Mouse (Mus musculus) urinary bladder, adult 2 months (tissue): ENCODE data around the gene Eci2. TPM values are rescaled to one million over a fixed set of nuclear protein-coding genes. Genes with fewer than 3 reads are reported as not detected.
"Not testable (repeated sequence)": the region's sequence is repeated elsewhere in the genome, so short reads cannot be mapped to it uniquely, and the experiment has no call there.

Experiments
- DNase-seq: peaks from one replicate; pipeline ENCODE4 v3.0.0; 2022; ENCODE audit warnings: low spot score
- polyA plus RNA-seq: library from polyadenylated mRNA; depleted of rRNA; stranded (reverse); fragments of >200 nt; gene quantifications from 2 replicates; pipeline ENCODE4 v1.2.3, GENCODE M21; 2012

The Eci2 gene
- polyA plus RNA-seq, 1 experiment, result 85.1 TPM

- DNase-seq, result no peak
Observed at GRCm38 (mm10) chr13:34993085-34993484, 33.8 kb downstream of the Eci2 start.

- DNase-seq, result no peak
Observed at GRCm38 (mm10) chr13:34991581-34992273, 35.2 kb downstream of the Eci2 start.

DNA sequence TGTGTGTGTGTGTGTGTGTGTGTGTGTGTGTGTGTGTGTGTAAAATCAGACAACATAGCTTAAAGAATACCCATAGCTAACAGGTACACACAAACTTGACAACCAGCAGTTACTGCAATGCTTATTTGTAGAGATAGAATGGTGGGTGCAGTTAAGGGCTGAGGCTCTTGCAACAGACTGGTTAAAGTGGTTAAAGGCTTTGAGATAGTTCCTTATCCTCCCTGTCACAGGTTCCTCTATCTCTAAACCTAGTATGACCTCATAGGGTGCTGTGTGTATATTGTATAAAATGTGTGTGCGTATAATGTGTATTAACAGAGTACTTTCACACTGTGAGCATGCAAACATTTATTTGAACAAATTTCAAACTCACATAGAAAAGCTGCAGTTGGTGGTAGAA is 43.4 kb downstream of the Eci2 start:
- not testable (repeated sequence) for DNase-seq

DNA sequence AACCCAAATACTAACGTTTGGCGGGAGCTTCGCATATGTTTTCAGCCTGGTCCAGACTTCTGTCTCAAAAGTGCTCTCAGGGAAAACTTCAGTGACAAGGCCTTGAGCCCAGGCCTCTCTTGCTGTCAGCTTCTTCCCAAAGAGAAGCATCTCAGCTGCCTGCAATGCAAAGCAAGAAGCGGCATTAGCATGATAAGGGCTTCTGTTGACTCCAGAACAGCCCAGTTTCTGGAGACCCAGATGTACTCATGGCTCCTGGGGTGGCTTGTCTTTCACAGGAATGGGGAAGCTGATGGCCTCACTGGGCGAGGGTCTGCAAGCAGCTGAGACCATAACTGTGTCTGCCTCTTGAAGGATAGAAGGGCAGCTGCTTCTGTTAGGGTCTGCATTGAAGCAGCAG is 48.3 kb downstream of the Eci2 start:
- DNase-seq, result not testable (repeated sequence)

DNA sequence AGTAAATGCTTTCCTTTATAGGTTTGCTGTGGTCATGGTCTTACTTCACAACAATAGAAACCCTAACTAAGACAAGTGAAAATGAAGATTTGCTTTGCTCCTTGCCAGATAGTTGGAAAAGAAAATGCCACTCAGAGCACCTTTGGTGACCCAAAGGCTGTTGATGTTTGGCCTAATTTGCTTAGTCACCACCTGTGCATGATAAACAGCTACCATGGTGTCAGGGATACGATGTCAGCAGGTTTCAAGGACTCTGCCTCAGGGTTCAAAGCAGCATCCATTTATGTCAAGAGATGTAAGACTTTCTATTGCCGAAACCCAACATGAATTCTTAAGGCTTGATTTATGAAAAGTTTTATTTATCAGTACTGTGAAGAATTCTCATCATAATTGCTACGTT is 49.5 kb downstream of the Eci2 start:
- no peak for DNase-seq

GRCm38 (mm10) chr13:34976116-34976515 is 50.8 kb downstream of the Eci2 start:
- DNase-seq, result no peak

DNA sequence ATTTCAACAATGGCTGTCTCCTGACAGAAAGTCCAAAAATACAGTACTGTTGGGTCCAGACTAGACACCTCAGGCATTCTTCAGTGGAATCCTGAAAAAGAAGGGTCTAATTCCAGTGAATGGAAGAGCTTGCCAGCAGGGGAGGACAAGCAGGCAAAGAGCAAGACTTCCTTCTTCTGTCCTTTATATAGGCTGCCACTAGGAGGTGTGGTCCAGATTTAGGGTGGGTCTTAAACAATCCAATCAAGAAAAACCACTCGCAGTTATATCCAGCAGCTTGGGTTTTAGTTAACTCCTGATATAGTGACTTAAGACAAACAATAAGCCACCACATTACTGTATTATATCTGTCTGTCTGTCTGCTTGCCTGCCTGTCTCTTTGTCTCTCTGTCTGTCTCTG is 53.1 kb downstream of the Eci2 start:
- DNase-seq, result no peak

DNA sequence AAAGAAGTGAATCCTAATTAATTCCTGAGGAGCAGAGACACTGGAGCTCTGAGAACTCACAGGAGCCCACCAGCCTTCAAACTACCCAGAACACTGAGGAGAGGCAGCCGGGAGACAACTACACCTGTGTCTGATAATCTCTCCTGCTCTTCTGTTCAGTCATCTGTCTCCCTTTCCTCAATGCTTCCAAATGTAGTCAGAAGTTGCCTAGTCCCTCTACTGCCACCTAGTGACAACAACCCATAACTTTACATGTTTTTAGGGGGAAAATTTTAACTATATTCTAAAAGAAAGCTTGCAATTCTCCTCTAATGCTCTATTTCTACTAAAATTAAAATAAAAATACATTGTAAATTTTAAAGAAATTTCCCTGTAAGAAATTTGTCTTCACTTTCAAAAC is 53.7 kb downstream of the Eci2 start:
- DNase-seq, result no peak

DNA sequence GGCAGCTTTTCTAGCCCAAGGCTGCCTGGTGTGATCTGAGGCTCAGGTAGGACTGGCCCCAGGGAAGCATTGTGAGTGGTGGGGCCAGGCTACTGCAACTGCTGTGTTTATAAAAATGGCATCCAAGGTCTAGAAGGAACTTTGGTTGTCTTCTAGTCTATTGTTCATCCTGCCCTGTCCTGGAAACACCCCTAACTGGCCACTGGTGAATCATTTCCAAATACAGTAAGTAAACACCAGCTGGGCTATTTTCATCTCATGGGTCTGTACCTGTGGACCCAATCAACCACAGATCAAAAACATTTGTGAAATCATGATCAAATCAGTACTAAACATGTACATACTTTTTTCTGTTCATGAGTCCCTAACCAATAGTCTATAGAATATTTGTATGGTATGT is 54.4 kb downstream of the Eci2 start:
- not testable (repeated sequence) for DNase-seq

DNA sequence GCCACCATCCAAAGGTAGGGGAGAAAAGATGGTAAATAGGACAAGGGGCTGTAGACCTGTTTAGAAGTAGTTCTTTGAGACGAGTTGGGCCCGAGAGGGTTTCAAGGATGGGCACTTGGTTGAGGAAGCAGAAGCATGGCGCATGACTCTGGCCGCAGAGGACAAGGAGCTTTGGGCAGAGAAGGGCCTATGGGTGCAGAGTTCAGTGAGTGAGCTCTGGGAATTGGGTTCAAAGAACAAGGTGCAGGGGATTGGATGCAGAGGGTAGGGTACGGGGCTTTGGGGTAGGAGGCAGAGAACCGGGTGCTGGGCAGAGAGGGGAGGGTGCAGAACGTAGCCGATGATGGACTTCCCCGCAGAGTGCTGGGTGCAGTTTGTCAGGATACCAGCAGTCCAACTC is 61.2 kb downstream of the Eci2 start:
- not testable (repeated sequence) for DNase-seq

- no peak for DNase-seq
Observed at GRCm38 (mm10) chr13:34964866-34965265, 62.0 kb downstream of the Eci2 start.

DNA sequence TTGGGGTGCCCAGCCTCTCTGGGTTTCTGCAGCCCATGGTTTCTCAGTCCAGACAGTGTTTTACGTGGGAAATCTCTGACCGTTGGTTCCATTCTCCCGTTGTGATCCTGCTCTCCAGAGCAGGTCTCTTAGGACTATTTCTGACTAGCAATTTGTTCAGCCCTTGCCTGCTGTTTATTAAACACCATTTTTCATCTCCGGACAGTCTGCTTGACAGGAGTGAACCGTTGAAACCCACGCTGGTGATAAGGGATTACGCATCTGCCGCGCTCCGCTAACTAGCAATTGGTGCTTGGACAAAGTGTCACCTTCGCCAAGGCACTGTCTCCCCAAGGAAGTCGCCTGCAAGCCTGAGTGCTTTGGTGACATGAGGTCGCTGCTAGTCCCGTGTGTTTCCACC is 62.5 kb downstream of the Eci2 start:
- no peak for DNase-seq

GRCm38 (mm10) chr13:34963511-34964397 is 63.1 kb downstream of the Eci2 start, which contains the start of gene Eci3:
Eci3 (minus strand) TSS chr13:34963810.
- DNase-seq, result no peak

DNA sequence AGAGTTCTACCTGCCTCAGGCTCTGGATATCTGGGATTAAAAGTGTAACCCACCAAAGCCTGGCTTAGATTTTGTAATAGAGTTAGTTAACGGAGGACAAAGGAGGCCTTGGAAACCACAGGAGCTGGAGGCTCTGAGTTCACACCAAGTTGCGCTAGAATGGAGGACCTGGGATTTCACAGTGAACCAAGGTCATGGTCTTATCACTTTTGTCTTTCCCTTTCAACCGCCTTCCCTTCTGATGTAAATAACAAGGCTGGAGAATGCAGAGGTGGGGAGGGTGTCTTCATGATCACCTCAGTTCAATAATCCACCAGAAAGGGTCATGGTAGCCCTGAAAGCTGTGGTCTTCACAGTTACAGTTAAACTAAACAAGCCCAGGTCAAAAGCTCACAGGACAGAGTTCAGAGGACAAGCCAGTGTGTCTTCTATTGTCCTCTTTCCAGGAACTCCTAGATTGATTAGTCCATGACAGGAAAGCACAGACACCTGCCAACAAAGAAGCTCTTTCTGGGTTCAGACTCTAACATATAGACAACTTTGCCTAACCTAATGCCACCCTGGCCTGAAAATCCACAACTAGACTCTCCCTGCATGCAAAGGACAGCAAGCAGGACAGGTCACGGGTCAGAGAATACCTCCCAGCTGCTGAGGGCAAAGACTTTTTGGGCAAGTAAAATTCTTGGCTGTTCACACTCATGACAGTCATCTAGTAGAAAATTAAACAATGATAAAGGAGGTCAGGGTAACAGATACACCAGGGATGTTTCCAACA is 65.7 kb downstream of the Eci2 start:
- no peak for DNase-seq

GRCm38 (mm10) chr13:34958158-34958557 is 68.7 kb downstream of the Eci2 start:
- DNase-seq, result not testable (repeated sequence)

- no peak for DNase-seq
Observed at GRCm38 (mm10) chr13:34956901-34957300, 70.0 kb downstream of the Eci2 start.

DNA sequence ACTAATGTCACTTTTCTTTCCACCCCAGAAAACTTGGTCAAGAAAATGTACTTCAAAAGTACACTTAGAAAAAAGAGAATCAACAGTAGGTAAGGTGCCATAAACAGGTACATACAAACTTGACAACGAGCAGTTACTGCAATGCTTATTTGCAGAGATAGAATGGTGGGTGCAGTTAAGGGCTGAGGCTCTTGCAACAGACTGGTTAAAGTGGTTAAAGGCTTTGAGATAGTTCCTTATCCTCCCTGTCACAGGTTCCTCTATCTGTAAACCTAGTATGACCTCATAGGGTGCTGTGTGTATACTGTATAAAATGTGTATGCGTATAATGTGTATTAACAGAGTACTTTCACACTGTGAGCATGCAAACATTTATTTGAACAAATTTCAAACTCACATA is 75.5 kb downstream of the Eci2 start:
- DNase-seq, result not testable (repeated sequence)

- DNase-seq, result no peak
Observed at GRCm38 (mm10) chr13:34942370-34942769, 84.5 kb downstream of the Eci2 start.

DNA sequence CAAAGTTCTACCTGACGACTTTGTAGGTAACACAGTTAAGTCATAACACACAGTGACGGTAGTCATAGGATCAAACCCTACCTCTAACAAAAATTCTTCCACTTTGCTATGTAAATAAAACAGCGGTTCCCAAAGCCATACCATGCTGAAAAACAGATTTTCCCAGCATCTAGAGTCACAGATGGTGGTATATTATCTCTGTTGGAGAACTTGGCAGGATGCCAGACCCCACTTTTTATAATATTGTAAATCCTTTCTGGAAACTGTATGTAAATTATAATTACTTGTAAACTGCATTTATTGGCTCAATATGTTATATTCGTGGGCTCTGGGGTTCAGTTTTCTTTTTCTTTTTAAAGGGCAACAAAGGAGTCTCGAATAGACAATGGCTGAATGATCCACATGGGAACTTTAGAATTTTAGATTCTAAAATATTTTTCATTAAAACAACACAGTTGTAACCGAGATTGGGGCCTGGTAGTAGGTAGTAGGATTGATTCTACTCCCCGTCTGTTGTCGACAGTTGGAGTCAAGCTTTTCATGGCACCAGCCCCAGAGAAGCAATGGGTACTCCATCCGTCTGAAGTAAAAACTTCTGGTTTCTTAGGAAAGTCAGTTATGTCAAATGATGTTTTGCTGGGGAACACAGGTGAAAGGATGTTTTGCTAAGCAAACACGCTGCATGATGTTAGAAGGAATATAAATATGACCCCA is 91.8 kb downstream of the Eci2 start:
- DNase-seq, result no peak
